Mouse (Mus musculus): Measurements from ENCODE around the gene Olfr807.

Gene Olfr807

GRCm38 (mm10) chr10:129757693-129758092 lies at the start of gene Olfr807:
TSS of gene Olfr807 (minus strand) at chr10:129757793.
- DNase-seq (ENCODE audit: extremely low read depth, insufficient read length, low spot score): no peak

GRCm38 (mm10) chr10:129804296-129804695 lies 46.7 kb upstream of the Olfr807 start, which contains the start of gene Olfr811:
TSS of gene Olfr811 (minus strand) at chr10:129804396.
- DNase-seq (ENCODE audit: extremely low read depth, insufficient read length, low spot score): no peak

GRCm38 (mm10) chr10:129794817-129795216 lies 37.2 kb upstream of the Olfr807 start, which contains the start of gene Olfr810:
TSS of gene Olfr810 (minus strand) at chr10:129794917.
- DNase-seq (ENCODE audit: extremely low read depth, insufficient read length, low spot score): no peak

DNA sequence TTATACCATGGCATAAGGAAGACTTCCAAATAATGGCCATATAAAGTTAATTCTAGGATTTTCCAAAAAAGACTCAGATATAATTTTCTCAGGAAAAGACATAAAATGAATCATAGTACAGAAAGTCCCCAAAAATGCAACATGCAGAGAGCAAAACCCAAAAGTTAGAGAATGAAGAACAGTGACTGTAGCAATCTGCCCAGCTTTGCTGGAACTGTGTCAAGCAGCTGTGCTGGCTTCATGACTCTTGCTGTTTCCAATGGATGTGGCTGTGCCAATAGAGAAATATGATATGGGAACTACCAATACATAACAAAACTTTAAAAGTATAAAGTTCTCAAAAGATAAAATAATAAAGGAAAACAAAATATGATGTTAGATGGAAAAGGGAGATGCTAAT lies 20.5 kb upstream of the Olfr807 start:
- DNase-seq (ENCODE audit: extremely low read depth, insufficient read length, low spot score): no peak

- no peak for DNase-seq (ENCODE audit: extremely low read depth, insufficient read length, low spot score)
Measured at GRCm38 (mm10) chr10:129774338-129774737, 16.7 kb upstream of the Olfr807 start, which contains the start of gene Olfr809. TSS of gene Olfr809 (plus strand) at chr10:129774638.

GRCm38 (mm10) chr10:129765182-129765581 lies 7.6 kb upstream of the Olfr807 start, which contains the start of gene Olfr808:
TSS of gene Olfr808 (plus strand) at chr10:129765482.
- DNase-seq (ENCODE audit: extremely low read depth, insufficient read length, low spot score): no peak

GRCm38 (mm10) chr10:129741821-129742220 lies 15.8 kb downstream of the Olfr807 start, which contains the start of gene Olfr806:
TSS of gene Olfr806 (minus strand) at chr10:129741921.
- DNase-seq (ENCODE audit: extremely low read depth, insufficient read length, low spot score): no peak

DNA sequence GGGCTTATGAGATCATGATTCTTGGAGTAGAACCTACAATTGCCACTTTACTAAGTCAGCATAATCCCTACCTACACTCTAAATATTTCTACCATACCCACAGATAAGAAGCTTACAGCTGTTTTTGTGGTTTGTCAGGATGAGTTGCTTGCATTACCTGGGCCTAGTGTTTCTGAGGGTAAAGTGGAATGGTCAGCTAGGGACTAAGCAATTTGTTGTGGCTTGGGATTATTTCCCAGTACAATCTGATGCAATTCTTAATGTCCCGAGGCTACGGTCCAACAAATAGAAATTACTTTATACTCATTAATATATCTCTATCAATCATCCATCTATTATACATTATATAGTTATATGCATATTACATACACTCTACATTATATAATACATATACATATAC lies 28.3 kb downstream of the Olfr807 start, which contains the start of gene Olfr805:
Gene Olfr805 (minus strand): TSS at position 101 of the 400 bp plus-strand sequence.
- DNase-seq (ENCODE audit: extremely low read depth, insufficient read length, low spot score): no peak
